Mouse (Mus musculus) liver, postnatal 0 days (tissue): ENCODE results near the gene Nodal.

Experiments
- CTCF ChIP-seq: sonication (generic); IDR thresholded peaks from 2 replicates; pipeline ENCODE4 v1.5.1; 2016; ENCODE audit warnings: antibody characterized with exemption, low read depth
- EP300 ChIP-seq: IDR thresholded peaks from 2 replicates; pipeline ENCODE4 v1.6.1; 2016; ENCODE audit warnings: antibody characterized with exemption, low read depth, mild to moderate bottlenecking

DNA sequence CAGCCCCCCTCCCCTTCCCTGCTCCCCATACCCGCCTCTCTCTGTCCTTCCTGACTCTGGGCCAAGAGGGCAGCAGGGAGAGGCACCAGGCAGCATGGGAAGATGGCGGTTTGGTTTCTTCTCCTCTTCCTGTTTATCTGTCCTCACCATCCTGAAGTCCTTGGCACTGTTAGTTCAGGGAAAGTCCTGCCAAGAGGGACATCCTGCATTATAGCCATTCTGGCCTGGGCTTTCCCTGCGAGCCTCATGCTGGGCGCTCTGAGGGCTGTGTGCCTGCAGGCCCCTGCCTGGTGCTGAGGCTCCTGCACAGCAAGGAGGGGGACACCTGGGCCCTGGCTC, 45.2 kb upstream of the Nodal start:
- TF ChIP-seq CTCF (no peak), EP300 (no peak)
